Mouse (Mus musculus) kidney, embryonic 16.5 days (tissue): Measurements from ENCODE around the gene Arl3. TPM values are rescaled to one million over a fixed set of nuclear protein-coding genes. Genes with fewer than 3 reads are reported as not detected.

Experiments
- ATAC-seq: fragments of 200-750 bp; cut with Nextera tagmentation; 2 replicates; pipeline ENCODE4 v1.8.0; 2017; ENCODE audit warnings: moderate TSS enrichment; ENCODE audit not compliant: low FRiP score, low TSS enrichment
- H3K27ac ChIP-seq: fragments of 300-500 bp; sonication (generic); 2 replicates; pipeline ENCODE4 v1.5.1; 2014; ENCODE audit warnings: low read length
- H3K27me3 ChIP-seq: fragments of 300-500 bp; sonication (generic); 2 replicates; pipeline ENCODE4 v1.6.1; 2014; ENCODE audit warnings: low read length, control low read depth, mixed read lengths; ENCODE audit not compliant: insufficient read depth
- H3K36me3 ChIP-seq: fragments of 300-500 bp; sonication (generic); 2 replicates; pipeline ENCODE4 v1.6.1; 2014; ENCODE audit warnings: low read length, control low read depth, mixed read lengths; ENCODE audit not compliant: insufficient read depth
- H3K4me1 ChIP-seq: fragments of 300-500 bp; sonication (generic); 2 replicates; pipeline ENCODE4 v1.6.1; 2014; ENCODE audit warnings: low read length, control low read depth, mixed read lengths; ENCODE audit not compliant: insufficient read depth
- H3K4me2 ChIP-seq: fragments of 300-500 bp; sonication (generic); replicated peaks from 2 replicates; pipeline ENCODE4 v1.6.1; 2014; ENCODE audit warnings: low read depth, low read length
- H3K4me3 ChIP-seq: fragments of 300-500 bp; sonication (generic); 2 replicates; pipeline ENCODE4 v1.5.1; 2014; ENCODE audit warnings: mild to moderate bottlenecking, low read length
- H3K9ac ChIP-seq: fragments of 300-500 bp; sonication (generic); replicated peaks from 2 replicates; pipeline ENCODE4 v1.6.1; 2014; ENCODE audit warnings: low read length
- H3K9me3 ChIP-seq: fragments of 300-500 bp; sonication (generic); 2 replicates; pipeline ENCODE4 v1.6.1; 2016; ENCODE audit warnings: low read length, control low read depth
- WGBS: fragments of 180-500 bp; shearing (Covaris S2); extraction: QIAGEN DNeasy Blood & Tissue Kit; methylation state at CpG from one replicate; pipeline ENCODE4 v1.1.7; 2014; 5-methylcytosine and 5-hydroxymethylcytosine counted together
- polyA plus RNA-seq: library from polyadenylated mRNA; unstranded; fragments of >200 nt; fragmentation: Nextera tagmentation; extraction: Ambion mirVana; gene quantifications from 2 replicates; pipeline ENCODE4 v1.2.1, GENCODE M21; 2015

Arl3 gene
- polyA plus RNA-seq, 1 experiment from 2014 or later = 148 TPM

GRCm38 (mm10) chr19:46504822-46505417 is 68.1 kb downstream of the Arl3 start:
- Histone ChIP-seq H3K4me2 (peak overlapping the region; percentile 79), H3K27ac (peak overlapping the region; percentile 100), H3K9ac (peak overlapping the region; percentile 99), H3K4me1 (peaks cover 57% of the 10 kb centered on the region), H3K36me3 (peaks cover 26% of the 10 kb centered on the region), H3K4me3 (peak overlapping the region; percentile 93), H3K27me3 (no peaks in the 10 kb centered on the region), H3K9me3 (no peaks in the 10 kb centered on the region)
- ATAC-seq = no peak
- WGBS = 53% methylated on average over 9 of the region's 9 CpGs

- H3K4me2 ChIP-seq = peak overlapping the region; percentile 79
- no peaks in the 10 kb centered on the region for H3K9me3 ChIP-seq
- H3K27me3 ChIP-seq = no peaks in the 10 kb centered on the region
- H3K36me3 ChIP-seq = peaks cover 26% of the 10 kb centered on the region
- H3K4me3 ChIP-seq = peak overlapping the region; percentile 93
- H3K9ac ChIP-seq = peak overlapping the region; percentile 99
- ATAC-seq = 0 out of 2 replicates have a peak, but pooled peaks have one; percentile 10
- H3K4me1 ChIP-seq = peaks cover 53% of the 10 kb centered on the region
- peak overlapping the region; percentile 100 for H3K27ac ChIP-seq
- 2% methylated on average over 4 of the region's 4 CpGs for WGBS
These were observed 68.9 kb downstream of the Arl3 start for GRCm38 (mm10) chr19:46504085-46504552.

GRCm38 (mm10) chr19:46503351-46504084 is 69.5 kb downstream of the Arl3 start:
- no peaks in the 10 kb centered on the region for H3K9me3 ChIP-seq
- 0% methylated on average over 21 of the region's 21 CpGs for WGBS
- peak overlapping the region; percentile 79 for H3K4me2 ChIP-seq
- H3K27me3 ChIP-seq = no peaks in the 10 kb centered on the region
- peak overlapping the region; percentile 93 for H3K4me3 ChIP-seq
- H3K36me3 ChIP-seq = peaks cover 26% of the 10 kb centered on the region
- peaks cover 50% of the 10 kb centered on the region for H3K4me1 ChIP-seq
- peak overlapping the region; percentile 100 for H3K27ac ChIP-seq
- H3K9ac ChIP-seq = peak overlapping the region; percentile 99
- ATAC-seq = peak; percentile 41

- under 1% methylated on average over 53 of the region's 53 CpGs for WGBS
- Histone ChIP-seq H3K27ac (peak overlapping the region; percentile 100), H3K4me3 (peak overlapping the region; percentile 93), H3K27me3 (no peaks in the 10 kb centered on the region), H3K9ac (peak overlapping the region; percentile 99), H3K36me3 (peaks cover 26% of the 10 kb centered on the region), H3K9me3 (no peaks in the 10 kb centered on the region), H3K4me2 (peak overlapping the region; percentile 79), H3K4me1 (peaks cover 41% of the 10 kb centered on the region)
- ATAC-seq = no peak
These were observed 70.4 kb downstream of the Arl3 start for GRCm38 (mm10) chr19:46502471-46503166.

GRCm38 (mm10) chr19:46502069-46502455 is 70.9 kb downstream of the Arl3 start:
- peaks cover 20% of the 10 kb centered on the region for H3K36me3 ChIP-seq
- H3K4me3 ChIP-seq = peak overlapping the region; percentile 93
- H3K4me2 ChIP-seq = peak overlapping the region; percentile 79
- ATAC-seq = 0 out of 2 replicates have a peak, but pooled peaks have one; percentile 0
- H3K4me1 ChIP-seq = peaks cover 35% of the 10 kb centered on the region
- peak overlapping the region; percentile 99 for H3K9ac ChIP-seq
- under 1% methylated on average over 35 of the region's 46 CpGs for WGBS
- no peaks in the 10 kb centered on the region for H3K9me3 ChIP-seq
- no peaks in the 10 kb centered on the region for H3K27me3 ChIP-seq
- peak overlapping the region; percentile 100 for H3K27ac ChIP-seq

- peak within 1 kb of the TSS; percentile 100 for H3K27ac ChIP-seq
- H3K4me2 ChIP-seq = peak within 1 kb of the TSS; percentile 79
- H3K36me3 ChIP-seq = peaks cover 15% of the 10 kb centered on the region
- peaks cover 30% of the 10 kb centered on the region for H3K4me1 ChIP-seq
- H3K4me3 ChIP-seq = peak within 1 kb of the TSS; percentile 93
- no peaks in the 10 kb centered on the region for H3K27me3 ChIP-seq
- H3K9ac ChIP-seq = peak within 1 kb of the TSS; percentile 99
- ATAC-seq = peak; percentile 65
- WGBS = under 1% methylated on average over 59 of the region's 64 CpGs
- no peaks in the 10 kb centered on the region for H3K9me3 ChIP-seq
These were observed 71.5 kb downstream of the Arl3 start, which contains the start of gene Trim8 for GRCm38 (mm10) chr19:46501401-46502068. Trim8 (plus strand) TSS chr19:46501702.

GRCm38 (mm10) chr19:46500581-46501341 is 72.2 kb downstream of the Arl3 start:
- Histone ChIP-seq H3K4me1 (peaks cover 22% of the 10 kb centered on the region), H3K4me2 (peak overlapping the region; percentile 79), H3K36me3 (peaks cover 7% of the 10 kb centered on the region; the same call in 1 of the 2 replicates), H3K27ac (peak overlapping the region; percentile 100), H3K9me3 (no peaks in the 10 kb centered on the region), H3K9ac (peak overlapping the region; percentile 99), H3K27me3 (no peaks in the 10 kb centered on the region), H3K4me3 (peak overlapping the region; percentile 93)
- peak; percentile 33 for ATAC-seq
- under 1% methylated on average over 48 of the region's 50 CpGs for WGBS

GRCm38 (mm10) chr19:46499836-46500580 is 73.0 kb downstream of the Arl3 start:
- H3K4me1 ChIP-seq = peaks cover 15% of the 10 kb centered on the region
- H3K4me2 ChIP-seq = peak overlapping the region; percentile 79
- under 1% methylated on average over 49 of the region's 52 CpGs for WGBS
- peak; percentile 84 for ATAC-seq
- no peaks in the 10 kb centered on the region; the same call in 1 of the 2 replicates for H3K36me3 ChIP-seq
- H3K4me3 ChIP-seq = peak overlapping the region; percentile 93
- H3K9ac ChIP-seq = peak overlapping the region; percentile 99
- no peaks in the 10 kb centered on the region for H3K27me3 ChIP-seq
- no peaks in the 10 kb centered on the region for H3K9me3 ChIP-seq
- H3K27ac ChIP-seq = peak overlapping the region; percentile 100
